Mouse (Mus musculus) 3134 (cell line): ENCODE data around the gene Bdp1.
A peak's percentile ranks its signal among the peaks of the same experiment; 100 is the strongest.
"Not testable (repeated sequence)": the region's sequence is repeated elsewhere in the genome, so short reads cannot be mapped to it uniquely, and the experiment has no call there.

ENCODE experiments used
- DNase-seq: peaks from one replicate; pipeline ENCODE4 v3.0.0-alpha.2; 2011; ENCODE audit warnings: low spot score; ENCODE audit not compliant: insufficient read length; ENCODE audit errors: extremely low read depth

The Bdp1 gene

GRCm38 (mm10) chr13:100103748-100104254, at the start of gene Bdp1:
Bdp1 (minus strand) TSS chr13:100104070.
- DNase-seq: peak; percentile 89

DNA sequence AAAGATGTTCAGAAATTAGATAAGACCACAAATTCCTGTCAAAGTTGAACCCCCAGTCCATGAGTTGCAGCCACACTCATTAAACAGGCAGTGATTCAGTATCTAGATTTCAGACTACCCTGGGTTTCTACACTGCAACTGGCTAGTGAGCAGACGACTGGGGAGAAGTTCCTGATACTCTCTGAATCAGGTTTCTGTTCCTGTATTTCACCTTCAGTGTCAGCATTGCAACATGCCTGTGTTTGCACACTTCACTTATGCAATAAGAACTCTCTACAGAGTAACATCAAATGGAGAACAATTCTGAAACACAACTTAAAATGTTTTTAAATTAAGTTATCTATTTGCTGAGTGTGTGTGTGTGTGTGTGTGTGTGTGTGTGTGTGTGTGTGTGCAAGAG, 48.8 kb upstream of the Bdp1 start:
- no peak for DNase-seq

- DNase-seq: no peak
Observed at GRCm38 (mm10) chr13:100141646-100142314, 37.9 kb upstream of the Bdp1 start.

- DNase-seq: no peak
Observed at GRCm38 (mm10) chr13:100125258-100125643, 21.4 kb upstream of the Bdp1 start.

- peak; percentile 80 for DNase-seq
Observed at GRCm38 (mm10) chr13:100124423-100125257, 20.8 kb upstream of the Bdp1 start, which contains the start of gene Smn1. Smn1 (plus strand) TSS chr13:100124852.

- DNase-seq: no peak
Observed at GRCm38 (mm10) chr13:100123970-100124369, 20.1 kb upstream of the Bdp1 start.

DNA sequence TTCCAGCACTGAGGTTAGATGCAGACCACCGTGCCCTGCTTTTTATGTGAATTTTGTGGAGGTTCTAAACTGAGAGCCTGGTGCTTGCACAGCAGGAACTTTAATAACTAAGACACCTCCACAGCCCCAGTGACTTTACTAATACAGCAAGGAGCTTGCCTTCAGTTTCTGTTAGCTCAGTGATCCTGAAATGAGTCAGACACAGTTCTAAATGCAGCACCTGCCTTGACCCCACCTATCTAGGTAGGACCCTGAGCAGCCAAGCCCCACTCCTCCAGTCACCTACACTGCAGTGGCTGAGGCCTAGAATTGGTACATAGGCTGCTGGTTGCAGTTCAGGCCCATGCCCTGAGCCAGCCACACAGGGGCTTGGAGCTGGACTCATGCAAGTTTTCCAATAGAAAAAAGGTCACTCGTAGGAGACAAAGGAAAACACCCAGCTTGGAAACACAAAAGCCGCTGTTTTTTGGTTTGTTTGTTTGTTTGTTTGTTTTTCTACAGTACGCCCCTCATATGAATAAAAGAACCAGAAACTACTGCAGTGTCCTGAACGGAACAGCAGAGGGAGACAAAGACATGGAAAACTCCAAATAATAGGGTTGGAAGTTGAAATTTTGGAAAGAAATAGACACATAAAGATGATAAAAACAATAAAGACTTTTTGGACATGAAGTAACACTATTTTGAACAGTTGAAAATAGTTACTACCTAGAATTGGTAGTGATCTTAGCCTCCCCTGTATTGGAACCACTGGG, 8.5 kb upstream of the Bdp1 start:
- DNase-seq: no peak

DNA sequence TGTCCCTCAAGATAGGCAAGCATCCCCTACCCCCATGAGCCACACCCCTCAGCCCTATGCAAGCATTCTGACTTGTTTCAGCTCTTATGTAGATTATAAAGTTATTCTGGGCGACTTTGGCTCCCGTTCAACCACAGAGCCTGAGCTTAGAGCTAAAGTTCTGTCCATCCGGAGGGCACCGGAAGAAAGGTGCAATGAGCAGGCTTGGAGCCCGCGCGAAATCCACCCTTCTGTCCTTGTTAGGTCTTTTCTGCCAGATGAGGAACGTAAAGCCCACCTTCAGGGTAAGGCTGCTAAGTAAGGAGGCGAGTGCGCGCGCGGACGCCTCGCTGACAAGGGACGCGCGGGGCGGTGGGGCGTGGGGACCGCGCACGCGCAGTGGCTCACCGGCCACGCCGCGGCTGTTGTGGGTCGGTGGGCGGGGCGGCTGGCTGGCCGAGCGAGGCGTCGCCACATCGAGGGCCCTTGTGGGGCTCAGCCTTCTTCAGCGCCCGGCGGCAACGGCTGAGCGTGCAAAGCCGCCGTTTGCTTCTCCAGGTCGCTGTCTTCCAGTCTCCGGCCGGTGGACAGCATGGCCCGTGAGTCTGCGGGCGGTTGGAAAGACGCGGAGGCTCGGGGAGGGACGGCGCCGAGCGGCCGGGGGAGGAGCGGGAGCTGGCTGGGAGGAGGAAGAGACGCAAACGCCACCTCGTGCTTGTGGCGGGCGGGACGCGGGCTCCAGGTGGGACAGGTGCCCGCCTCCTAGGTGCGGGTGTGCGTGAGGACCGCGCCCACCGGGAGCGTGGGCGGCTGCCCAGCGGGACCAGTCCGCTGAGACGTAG, 4.0 kb upstream of the Bdp1 start, which contains the start of gene Serf1:
Gene Serf1 (plus strand): TSS at position 361 of the 821 bp plus-strand sequence.
- peak; percentile 79 for DNase-seq

DNA sequence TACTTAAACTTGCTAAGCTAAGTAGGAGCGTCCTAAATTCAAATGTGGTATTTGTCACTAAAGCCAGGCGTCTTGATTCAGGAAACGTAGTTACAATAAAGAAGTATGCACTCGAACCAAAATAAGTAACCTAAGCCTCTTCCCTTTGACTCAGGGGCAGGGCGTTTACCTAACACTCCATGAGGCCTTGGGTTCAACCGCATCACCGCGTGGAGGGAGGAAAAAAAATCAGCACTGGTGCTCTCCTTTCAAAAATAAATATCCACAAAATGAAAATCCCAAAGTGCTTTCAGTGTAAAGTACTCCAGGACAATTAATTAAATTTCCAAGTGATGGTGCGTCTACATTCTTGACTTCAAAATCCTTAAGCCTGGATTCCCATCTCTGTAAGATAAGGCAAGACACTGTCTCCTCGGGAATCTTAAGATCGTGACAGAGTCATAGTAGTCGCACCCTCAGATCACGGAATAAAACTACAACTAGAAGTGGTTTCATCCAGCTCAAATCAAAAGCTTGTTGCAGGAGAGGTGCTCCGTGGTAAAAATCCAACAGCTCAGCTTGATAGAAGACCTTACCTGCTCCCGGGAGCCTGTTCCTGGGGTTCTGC, 715 bp downstream of the Bdp1 start:
- no peak for DNase-seq

- no peak for DNase-seq
Observed at GRCm38 (mm10) chr13:100098808-100099207, 5.1 kb downstream of the Bdp1 start.

GRCm38 (mm10) chr13:100071473-100071872, 32.4 kb downstream of the Bdp1 start:
- no peak for DNase-seq

- no peak for DNase-seq
Observed at GRCm38 (mm10) chr13:100067821-100068220, 36.0 kb downstream of the Bdp1 start.

DNA sequence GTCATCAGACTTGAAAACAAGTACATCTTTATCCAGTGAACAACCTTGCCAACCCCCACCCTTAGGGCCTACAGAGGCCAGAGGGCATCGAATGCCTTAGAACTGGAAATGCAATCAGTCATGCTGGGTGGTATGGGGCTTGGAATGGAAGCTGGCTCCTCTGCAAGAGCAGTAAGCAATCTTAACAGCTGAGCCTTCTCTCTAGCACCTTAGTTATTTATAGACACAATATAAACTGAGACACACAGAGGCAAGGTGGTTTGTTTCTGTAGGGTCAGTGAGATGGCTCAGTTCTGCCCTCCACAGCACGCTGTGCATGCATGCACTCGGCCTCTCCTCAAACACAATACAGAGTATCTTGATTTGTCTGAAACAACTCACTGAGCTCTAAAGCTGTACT, 39.9 kb downstream of the Bdp1 start:
- no peak for DNase-seq

GRCm38 (mm10) chr13:100057738-100058137, 46.1 kb downstream of the Bdp1 start:
- DNase-seq: not testable (repeated sequence)

DNA sequence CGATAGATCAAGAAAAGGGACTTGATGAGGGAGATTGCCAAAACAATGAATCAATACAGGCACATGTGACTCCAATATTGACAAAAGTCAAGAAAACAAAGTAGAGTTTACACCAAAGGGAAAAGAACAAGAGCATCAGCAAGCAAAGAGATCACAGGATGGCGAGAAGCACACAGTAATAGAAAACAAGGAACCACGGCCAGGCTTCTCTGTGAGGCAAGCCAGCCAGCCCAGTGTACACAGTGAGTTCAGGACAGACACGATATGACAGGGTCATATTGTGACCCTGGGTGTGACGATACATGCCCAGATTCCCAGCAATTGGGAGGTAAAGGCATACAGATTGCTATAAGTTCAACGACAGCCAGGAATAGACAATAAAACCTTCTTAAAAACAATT, 77.9 kb downstream of the Bdp1 start:
- DNase-seq: no peak

DNA sequence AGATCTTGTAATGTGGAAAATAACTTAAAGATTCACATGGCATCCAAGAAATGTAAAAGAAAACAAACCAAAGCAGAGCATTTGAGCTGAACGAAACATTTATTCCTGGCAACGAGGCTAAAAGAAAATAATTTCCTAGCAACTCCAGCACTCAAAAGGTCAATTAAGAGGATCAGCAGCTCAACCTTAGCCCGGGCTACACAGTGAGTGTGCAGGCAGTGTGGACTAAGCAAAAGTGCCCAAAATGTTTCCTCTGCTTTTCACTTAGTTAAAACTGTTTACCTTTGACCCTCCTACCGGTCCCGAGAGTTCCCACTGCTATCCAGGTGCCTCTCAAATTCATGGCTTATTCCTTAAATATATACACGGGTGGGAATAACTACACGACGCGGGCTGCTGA, 87.0 kb downstream of the Bdp1 start:
- DNase-seq: no peak

DNA sequence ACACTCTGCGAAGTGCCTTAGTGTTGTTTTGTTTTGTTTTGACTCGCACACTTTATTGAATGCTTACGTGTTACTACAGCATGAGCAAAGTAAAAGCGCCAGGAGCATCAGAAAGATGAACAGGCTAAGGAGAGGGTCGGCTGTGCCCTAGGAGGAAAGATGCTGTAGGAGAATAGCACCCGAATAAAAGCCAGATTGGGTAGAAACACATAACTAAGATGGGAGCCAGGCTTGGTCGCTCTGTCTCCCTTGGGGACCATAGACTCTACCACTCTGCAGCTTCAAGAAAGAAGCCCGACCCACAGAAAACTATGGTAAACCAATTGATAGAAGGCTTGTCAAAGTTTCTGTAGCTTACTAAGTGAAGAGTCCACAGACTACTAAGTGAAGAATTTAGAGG, 87.9 kb downstream of the Bdp1 start:
- DNase-seq: no peak

DNA sequence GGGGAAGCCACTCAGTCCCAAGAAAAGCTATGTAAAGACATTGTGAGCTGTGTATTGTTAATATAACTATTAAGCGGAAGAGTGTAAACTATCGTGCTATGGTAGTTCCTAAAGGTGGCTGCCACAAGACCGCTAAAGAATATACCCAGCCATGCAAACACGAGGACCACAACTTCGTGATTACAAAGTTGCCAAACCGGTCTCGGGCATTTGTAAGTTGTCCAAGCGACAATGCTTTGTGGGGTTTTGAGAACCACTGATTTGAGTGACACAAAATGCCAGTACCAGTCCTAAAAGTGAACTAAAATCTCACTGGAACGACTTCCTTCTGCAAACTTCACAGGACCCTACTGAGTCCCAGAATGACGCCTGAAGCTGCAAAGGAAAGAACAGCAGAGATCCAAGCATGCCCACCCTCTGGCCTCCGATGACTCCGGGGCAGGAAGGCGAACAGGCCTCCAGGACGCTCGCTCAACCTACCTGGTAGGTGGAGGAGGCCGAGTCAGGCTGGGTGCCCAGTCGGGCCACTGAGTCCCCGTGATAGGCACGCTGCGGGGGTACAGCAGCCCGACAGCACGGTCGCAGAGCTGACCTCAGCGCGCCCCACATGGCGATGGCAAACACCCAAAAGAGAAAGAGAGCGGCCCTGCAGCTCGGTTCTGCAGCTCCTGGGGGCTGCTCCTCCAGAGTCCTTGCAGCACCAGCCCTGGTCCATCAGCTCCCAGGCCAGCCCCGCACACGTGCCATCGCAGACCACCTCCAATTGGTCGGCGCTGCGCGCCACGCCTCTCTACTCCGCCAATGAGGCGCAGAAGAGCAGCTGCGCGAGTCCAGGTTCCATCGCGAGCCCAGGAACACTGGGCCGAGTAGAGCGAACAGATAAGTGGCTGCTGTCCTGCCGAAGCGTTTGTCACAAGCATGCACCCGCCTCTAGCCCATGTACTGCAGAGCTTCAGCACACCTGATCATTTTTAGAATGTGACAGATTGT, 88.7 kb downstream of the Bdp1 start, which contains the start of gene Mccc2:
Gene Mccc2 (minus strand): TSS at position 734 of the 990 bp plus-strand sequence.
- peak; percentile 96 for DNase-seq
